Mouse (Mus musculus) hindbrain, embryonic 10.5 days (tissue): ENCODE measurements at regions not wholly inside any gene's neighbourhood (a gene's known extent, or its start where the extent isn't known, plus 50 kb on each side); places are given as distances from the start of the nearest gene placed in this dataset.
"Not testable (repeated sequence)": the region's sequence is repeated elsewhere in the genome, so short reads cannot be mapped to it uniquely, and the experiment has no call there.

Source experiments
- DNase-seq: peaks from one replicate; pipeline ENCODE4 v3.0.0-alpha.2; 2017; ENCODE audit warnings: low spot score
- H3K27ac ChIP-seq: fragments of 300-500 bp; sonication (generic); 2 replicates; pipeline ENCODE4 v1.5.1; 2016; ENCODE audit warnings: mild to moderate bottlenecking, moderate library complexity
- H3K27me3 ChIP-seq: fragments of 300-500 bp; sonication (generic); 2 replicates; pipeline ENCODE4 v1.6.1; 2016; ENCODE audit warnings: mild to moderate bottlenecking; ENCODE audit not compliant: poor library complexity, insufficient read depth, severe bottlenecking
- H3K36me3 ChIP-seq: fragments of 300-500 bp; sonication (generic); 2 replicates; pipeline ENCODE4 v1.6.1; 2016; ENCODE audit warnings: mild to moderate bottlenecking, moderate library complexity
- H3K4me1 ChIP-seq: fragments of 300-500 bp; sonication (generic); replicated peaks from 2 replicates; pipeline ENCODE4 v1.6.1; 2016; ENCODE audit warnings: mild to moderate bottlenecking
- H3K4me3 ChIP-seq: fragments of 300-500 bp; sonication (generic); 2 replicates; pipeline ENCODE4 v1.5.1; 2016; ENCODE audit warnings: mild to moderate bottlenecking, moderate library complexity
- H3K9me3 ChIP-seq: fragments of 300-500 bp; sonication (generic); 2 replicates; pipeline ENCODE4 v1.6.1; 2016; ENCODE audit warnings: mild to moderate bottlenecking, moderate library complexity
- WGBS: fragments of 180-500 bp; shearing (Covaris S2); methylation state at CpG from one replicate; pipeline ENCODE4 v1.1.7; 2016; 5-methylcytosine and 5-hydroxymethylcytosine counted together

DNA sequence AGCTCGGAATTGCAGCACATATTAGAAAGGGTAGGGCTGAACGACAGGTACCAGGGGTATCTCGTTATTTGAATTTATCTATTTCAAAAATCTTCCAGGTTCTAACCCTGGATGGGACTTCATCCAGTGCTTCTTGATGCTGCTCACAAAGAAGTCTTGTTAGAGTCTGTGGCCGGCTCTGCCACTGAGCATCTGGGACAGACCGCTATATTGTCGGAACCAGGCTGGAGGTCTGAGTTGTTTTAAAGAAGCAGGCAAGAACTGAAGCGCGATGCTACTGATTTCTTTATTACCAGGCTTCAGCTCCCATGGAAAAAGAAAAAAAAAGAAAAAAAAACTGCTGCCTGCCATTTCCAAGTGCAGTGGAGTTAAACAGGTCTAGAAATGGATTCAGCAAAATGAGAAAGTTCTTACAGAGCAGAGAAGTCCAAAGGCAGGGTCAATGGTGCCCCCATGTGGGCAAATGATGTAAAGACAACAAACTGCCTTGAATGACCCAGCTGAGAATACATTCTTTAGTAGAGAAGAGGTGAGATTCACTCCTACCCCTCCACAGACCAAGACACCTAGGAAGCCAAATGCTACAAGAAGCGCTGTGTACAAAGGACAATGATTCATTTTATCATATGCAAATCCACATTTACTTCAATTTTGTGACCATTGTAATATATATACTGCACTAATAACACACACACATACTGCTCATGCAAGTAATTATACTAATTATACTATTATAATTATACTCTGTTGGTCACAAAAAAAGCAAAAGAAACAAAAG, 106.2 kb upstream of the Gcfc2 start:
- Histone ChIP-seq H3K27ac (no peak overlapping the region), H3K4me1 (no peaks in the 10 kb centered on the region), H3K27me3 (no peaks in the 10 kb centered on the region), H3K4me3 (no peak overlapping the region), H3K36me3 (no peaks in the 10 kb centered on the region), H3K9me3 (no peaks in the 10 kb centered on the region)
- peak; percentile 59 for DNase-seq
- WGBS: 73% methylated on average over 9 of the region's 9 CpGs

DNA sequence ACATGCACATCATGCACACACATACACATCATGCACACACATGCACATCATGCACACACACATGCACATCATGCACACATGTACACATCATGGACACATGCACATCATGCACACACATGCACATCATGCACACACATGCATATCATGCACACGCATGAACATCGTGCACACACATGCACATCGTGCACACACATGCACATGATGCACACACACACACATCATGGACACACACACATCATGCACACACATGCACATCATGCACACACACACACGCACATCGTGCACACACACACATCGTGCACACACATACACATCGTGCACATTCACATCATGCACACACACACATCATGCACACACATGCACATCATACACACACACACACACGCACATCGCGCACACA, 104.9 kb upstream of the Gcfc2 start:
- 96% methylated on average over 10 of the region's 10 CpGs for WGBS
- no peaks in the 10 kb centered on the region for H3K27me3 ChIP-seq
- H3K4me3 ChIP-seq: no peak overlapping the region
- no peaks in the 10 kb centered on the region for H3K9me3 ChIP-seq
- no peak overlapping the region for H3K27ac ChIP-seq
- H3K36me3 ChIP-seq: no peaks in the 10 kb centered on the region
- DNase-seq: no peak
- H3K4me1 ChIP-seq: no peaks in the 10 kb centered on the region

DNA sequence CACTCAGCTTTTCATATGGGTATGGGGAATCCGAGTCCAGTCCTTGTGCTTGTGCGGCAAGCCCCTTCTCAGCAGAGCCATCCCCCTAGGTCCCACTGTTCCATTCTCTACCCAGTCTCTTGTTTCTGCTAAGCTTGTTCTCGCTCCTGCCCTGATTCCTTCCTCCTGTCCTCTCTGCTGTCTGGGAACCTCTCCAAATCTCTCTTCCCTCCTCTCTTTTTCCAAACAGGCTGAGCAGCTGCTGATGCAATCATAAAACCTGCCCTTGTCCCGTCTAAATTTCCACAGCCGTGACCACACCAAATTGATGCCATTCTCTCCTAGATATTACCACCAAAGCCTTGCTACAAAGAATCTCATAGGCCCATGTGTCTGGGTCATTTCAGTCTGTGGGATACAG, 103.4 kb upstream of the Gcfc2 start:
- no peak for DNase-seq
- Histone ChIP-seq H3K27me3 (no peaks in the 10 kb centered on the region), H3K9me3 (no peaks in the 10 kb centered on the region), H3K4me3 (no peak overlapping the region), H3K27ac (no peak overlapping the region), H3K4me1 (no peaks in the 10 kb centered on the region), H3K36me3 (no peaks in the 10 kb centered on the region)
- WGBS: 88% methylated on average over 5 of the region's 5 CpGs

DNA sequence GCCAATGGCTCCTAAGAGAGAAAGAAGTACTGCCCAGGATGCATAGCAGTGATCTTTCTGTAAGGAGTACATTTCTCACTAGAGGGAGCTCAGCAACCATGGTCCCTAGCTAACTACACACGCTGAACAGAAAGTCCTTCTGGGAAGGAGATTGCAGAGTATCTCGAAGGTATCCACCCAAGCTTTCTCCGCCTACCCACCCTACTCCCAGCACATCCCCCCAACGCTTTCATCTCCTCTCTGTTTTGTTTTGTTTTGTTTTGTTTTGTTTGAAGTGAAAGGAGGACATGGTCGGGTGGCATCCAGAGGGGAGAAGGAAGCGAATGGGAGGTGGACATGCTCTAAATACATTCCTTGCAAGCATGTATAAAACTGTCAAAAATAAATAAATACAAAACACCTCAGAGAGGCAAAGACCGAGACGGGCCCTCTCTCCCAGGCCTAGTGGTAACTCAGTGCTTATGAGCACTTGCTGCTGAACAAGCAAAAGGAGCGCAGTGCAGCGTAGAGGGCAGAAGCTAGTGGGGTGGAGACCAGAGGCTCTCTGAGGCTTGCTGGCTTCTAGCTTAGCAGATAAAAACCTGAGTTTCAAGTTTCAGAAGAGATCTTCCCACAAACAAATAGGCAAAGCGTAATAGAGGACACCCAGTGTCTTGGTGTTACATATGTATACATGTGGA, 83.9 kb upstream of the Gcfc2 start:
- no peak for DNase-seq
- 65% methylated on average over 11 of the region's 11 CpGs for WGBS
- Histone ChIP-seq H3K4me1 (no peaks in the 10 kb centered on the region), H3K27me3 (no peaks in the 10 kb centered on the region), H3K27ac (no peak overlapping the region), H3K36me3 (no peaks in the 10 kb centered on the region), H3K9me3 (no peaks in the 10 kb centered on the region), H3K4me3 (peak overlapping the region; percentile 3; the same call in 1 of the 2 replicates)

DNA sequence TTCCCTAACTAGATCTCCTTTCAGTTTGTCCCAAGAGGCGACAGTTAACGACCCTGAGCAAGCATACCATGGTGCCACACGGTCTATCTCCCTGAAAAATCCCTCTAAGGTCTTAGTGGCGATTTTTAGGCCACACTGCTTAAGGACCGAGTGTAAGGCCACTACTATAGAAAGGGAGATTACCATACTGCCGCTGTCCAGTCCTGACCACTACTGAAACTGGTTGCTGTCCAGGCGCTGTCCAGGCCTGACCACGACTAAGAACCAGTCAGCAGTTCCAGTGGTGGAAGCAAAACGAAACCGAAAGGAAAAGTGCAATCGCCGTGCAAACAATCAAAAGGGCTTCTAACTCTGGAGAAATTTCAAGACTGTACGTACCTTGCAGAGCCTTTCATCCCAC, 55.3 kb upstream of the Gcfc2 start:
- H3K36me3 ChIP-seq, DNase-seq, H3K27ac ChIP-seq, H3K27me3 ChIP-seq, H3K4me1 ChIP-seq, H3K4me3 ChIP-seq: not testable (repeated sequence)
- 92% methylated on average over 13 of the region's 13 CpGs for WGBS
- peaks cover 10% of the 10 kb centered on the region; the same call in 1 of the 2 replicates for H3K9me3 ChIP-seq
